Mouse (Mus musculus): Measurements from ENCODE around the gene Tagln2. TPM values are rescaled to one million over a fixed set of nuclear protein-coding genes. Genes with fewer than 3 reads are reported as not detected.

The Tagln2 gene
- total RNA-seq, 2 experiments from 2014 or later = 75.0 to 98.1 TPM

DNA sequence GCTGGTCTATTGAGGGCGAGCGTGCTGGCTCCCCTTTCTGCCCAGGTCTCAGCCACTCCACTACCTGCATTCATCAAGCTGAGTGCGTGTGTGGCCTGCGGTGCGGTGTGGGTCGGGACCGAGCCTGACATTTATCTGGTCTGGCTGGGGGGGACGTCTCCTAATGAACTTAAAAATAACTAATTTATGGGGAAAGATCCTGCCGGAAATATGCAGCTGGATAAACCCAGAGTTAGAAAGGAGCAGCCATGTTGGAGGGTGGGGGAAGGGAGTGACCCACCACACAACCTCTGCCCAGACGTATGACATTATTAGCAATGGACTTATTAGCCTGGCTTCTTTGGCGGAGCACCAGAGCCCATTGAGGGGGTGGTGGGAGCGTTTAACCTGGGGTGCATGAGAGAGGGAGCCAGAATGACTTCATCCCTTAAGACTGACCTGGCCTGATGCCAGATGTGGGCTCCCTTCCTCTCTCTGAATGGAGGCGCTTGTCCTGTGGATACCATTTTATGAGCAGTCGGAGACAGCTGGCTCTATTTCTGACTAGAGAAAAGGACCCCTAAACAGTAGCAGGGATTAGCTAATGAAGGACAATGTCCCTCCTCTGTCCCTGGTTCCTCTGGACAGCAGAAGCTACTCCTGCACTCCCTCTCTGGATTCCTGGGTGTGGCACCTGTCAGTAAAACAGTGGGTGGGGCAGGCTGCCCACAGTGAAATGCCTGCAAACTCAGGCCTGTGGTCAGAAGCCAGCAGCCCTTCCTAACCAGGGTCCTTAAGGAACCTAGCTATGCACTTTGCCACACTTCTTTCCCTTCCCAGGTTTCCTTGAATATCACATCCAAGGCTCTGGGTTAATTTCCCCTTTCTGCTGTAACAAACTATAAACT is 3.5 kb downstream of the Tagln2 start:
- peak; percentile 61 for DNase-seq

- no peak for DNase-seq
These were observed 4.9 kb downstream of the Tagln2 start for GRCm38 (mm10) chr1:172504756-172505155.

- DNase-seq = no peak
These were observed 7.2 kb downstream of the Tagln2 start for GRCm38 (mm10) chr1:172507001-172507400.

DNA sequence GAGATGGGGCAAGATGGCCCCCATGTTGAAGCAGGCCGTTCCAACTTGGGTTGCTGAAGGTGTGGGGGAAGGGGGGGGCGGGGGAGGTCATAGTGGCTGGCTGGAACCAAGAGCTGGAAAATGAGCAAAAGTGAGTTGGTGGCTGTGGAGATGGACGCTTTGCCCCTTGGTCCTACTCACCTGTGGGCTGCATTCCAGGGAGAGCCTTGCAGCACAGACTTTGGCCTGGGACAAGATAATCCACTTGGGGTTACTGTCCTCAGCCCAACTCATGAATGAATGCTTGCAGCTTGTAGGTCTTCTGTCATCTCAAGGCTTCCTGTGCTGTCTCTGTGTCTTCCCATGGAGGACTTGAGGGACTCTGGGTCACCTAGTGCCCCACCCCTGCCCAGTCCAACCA is 7.9 kb downstream of the Tagln2 start:
- DNase-seq = no peak

DNA sequence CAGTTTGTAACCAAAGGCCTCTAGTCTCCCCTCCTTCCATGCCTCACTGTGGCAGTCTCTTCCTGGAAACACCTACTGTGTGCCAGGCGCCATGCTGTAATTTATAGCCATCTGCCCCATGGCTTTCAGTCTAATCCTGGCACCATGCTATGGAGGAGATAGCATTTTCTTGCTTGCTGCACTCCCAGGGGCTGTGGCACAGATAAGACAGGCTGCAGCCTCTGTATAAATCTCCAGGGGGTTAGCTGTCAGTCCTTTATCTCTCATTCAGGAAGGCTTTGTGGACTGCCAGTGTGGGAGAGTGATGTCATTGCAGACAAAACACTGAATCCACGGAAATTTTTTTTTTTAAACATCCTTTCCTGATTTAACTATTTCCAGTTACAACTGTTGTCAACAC is 8.3 kb downstream of the Tagln2 start:
- DNase-seq = no peak

GRCm38 (mm10) chr1:172509235-172509634 is 9.4 kb downstream of the Tagln2 start:
- DNase-seq = no peak

GRCm38 (mm10) chr1:172509983-172510382 is 10.1 kb downstream of the Tagln2 start:
- DNase-seq = no peak

DNA sequence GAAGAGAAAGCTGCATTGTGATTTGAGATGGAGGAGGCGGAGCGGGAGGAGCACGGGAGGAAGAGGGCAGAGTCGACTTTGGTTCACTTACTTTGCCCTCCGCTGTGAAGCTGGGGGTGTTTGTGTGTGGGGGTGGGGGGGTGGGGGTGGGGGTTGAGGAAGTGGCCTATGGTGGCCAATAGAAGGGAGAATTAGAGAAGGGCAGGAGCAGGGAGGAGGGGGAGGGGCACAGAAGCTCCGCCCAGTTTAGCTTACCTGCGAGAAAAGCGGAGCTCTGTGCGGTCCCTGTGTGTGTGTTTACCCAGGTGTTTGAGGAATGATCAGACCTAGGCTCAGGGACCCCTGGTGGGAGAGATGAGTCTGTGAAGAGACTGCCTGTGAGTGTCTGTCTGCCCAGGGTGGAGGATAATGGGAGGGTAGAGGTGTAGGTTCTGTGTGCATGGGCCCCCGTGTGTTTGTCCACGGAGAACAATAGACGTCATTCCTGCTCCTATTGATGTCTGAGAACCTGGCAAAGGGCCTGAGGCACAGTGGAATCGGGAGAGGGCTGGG is 10.7 kb downstream of the Tagln2 start:
- no peak for DNase-seq

GRCm38 (mm10) chr1:172512962-172513361 is 13.1 kb downstream of the Tagln2 start:
- peak; percentile 43 for DNase-seq

GRCm38 (mm10) chr1:172513525-172514212 is 13.8 kb downstream of the Tagln2 start:
- DNase-seq = no peak

GRCm38 (mm10) chr1:172514213-172514529 is 14.3 kb downstream of the Tagln2 start:
- DNase-seq = no peak

GRCm38 (mm10) chr1:172514551-172515268 is 14.9 kb downstream of the Tagln2 start:
- no peak for DNase-seq

- DNase-seq = no peak
These were observed 15.5 kb downstream of the Tagln2 start for GRCm38 (mm10) chr1:172515396-172515795.

- DNase-seq = no peak
These were observed 18.2 kb downstream of the Tagln2 start for GRCm38 (mm10) chr1:172518013-172518412.

DNA sequence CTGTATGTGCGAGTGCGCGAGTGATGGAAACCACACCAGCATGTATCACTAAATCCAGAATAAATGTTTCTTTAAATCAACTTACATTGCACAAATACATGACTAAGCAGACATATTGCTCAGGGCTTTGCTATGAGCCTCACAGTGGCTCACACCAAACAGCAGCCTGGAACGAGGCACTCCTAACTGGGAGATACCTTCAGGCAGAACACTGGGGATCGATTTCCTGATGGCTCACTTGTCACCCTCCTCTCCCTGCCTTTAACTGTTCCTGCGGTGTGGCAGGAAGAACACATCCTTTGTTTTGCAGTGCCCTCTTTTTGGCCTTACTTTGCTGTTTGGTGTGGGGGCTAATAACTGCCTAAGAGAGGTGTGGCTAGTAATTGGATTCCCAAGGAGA is 19.8 kb downstream of the Tagln2 start:
- DNase-seq = no peak

GRCm38 (mm10) chr1:172520576-172521440 is 21.0 kb downstream of the Tagln2 start, which contains the start of gene Cfap45:
Cfap45 (plus strand) TSS chr1:172520801.
- DNase-seq = peak; percentile 59

DNA sequence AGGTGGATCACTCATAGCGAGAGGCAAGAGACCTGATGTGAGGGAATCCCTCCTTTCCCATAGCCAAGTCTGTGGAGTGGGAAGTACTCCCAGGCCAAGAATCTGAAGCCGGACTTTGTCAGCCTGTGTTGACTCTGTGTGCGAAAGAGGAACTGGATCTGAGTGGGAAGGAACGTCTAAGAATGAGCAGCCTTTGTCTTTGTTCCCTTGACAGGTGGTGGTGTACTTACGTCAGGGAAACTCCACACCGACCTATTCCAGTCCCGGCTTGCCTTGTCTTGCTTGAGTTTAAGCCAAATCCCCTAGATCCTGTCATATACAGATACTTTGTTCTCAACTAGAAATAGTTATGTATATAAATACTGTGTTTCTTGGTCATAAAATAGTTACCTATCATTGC is 22.7 kb downstream of the Tagln2 start:
- no peak for DNase-seq

GRCm38 (mm10) chr1:172523699-172524101 is 23.9 kb downstream of the Tagln2 start:
- DNase-seq = no peak

DNA sequence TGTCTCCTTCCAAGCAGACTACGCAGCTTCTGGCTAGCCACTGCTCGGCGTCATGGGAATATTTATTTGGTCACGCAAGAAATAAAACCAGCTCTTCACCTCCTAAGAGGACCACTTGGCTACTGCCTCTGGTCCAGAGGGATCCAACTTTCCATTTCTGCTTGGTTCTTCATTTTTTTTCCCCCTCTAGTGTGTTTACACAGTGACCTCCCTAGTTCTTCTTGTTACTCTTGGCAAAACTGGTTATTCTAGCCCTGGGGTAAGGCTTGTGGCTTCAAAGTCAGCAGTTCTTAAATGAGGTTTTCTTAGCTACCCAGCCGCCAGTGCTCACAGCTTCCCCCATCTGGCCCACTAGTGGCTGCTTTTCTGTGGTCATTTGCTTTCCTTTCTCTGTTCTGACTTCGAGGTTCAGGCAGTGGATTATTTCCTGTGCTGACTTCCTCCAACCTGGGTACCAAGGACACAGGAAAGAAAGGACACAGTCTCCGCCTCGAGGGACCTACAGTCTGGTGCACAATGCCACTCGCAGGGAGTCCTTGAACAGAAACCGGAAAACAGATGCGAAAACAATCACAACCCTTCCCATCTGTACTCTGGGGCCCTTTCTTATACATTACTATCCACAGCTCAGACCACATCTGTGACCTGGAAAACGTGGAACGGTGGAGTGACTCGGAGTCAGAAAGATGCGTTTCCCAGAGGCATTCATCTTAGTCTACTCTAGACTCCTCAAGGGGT is 25.3 kb downstream of the Tagln2 start:
- no peak for DNase-seq

DNA sequence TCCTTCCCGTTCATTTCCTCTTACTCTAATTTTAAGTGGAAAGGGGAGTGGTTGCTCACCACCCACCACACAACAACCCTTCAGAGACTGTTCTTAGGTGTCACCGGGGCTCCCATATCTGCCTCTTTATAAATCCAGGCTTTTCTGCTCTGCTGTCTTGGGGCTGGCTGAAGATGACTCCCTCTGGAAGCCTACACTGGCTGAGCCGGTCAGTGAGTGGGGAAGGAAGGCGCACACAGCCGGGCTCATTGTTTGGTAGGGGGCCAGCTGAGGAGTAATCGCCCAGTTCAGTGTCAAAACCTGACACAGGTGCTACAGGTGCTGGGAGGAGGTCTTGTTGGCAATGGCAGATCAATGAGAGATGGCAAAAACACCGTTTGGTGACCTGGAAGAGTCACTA is 26.1 kb downstream of the Tagln2 start:
- DNase-seq = no peak

Data from gastrocnemius, postnatal 10 days (tissue).